Mouse (Mus musculus) MEL (cell line): Measurements from ENCODE around the gene Olfr808. TPM values are rescaled to one million over a fixed set of nuclear protein-coding genes. Genes with fewer than 3 reads are reported as not detected.

Experiments used
- DNase-seq: peaks from one replicate; pipeline ENCODE4 v3.0.0; 2011; ENCODE audit warnings: low read depth, low spot score
- H3K27ac ChIP-seq: 2 replicates; pipeline ENCODE4 v1.5.1; 2012; ENCODE audit warnings: low read depth, mild to moderate bottlenecking, control low read depth, low read length, moderate library complexity; ENCODE audit not compliant: control insufficient read depth
- H3K27me3 ChIP-seq, 2 experiments: fragments of 150-350 bp in 1 of 2; sonication (generic) in 1 of 2; 2 replicates each; pipeline ENCODE4 v1.6.1; 2012; ENCODE audit warnings: low read length in 2 of 2, mild to moderate bottlenecking in 2 of 2, improper control_type of control experiment in 1 of 2, moderate library complexity in 1 of 2; ENCODE audit not compliant: insufficient read depth in 2 of 2, control insufficient read depth in 1 of 2
- H3K36me3 ChIP-seq, 2 experiments: 2 replicates each; pipeline ENCODE4 v1.6.1; 2012 to 2014; ENCODE audit warnings: low read length in 2 of 2, improper control_type of control experiment in 1 of 2, inconsistent platforms in 1 of 2, mild to moderate bottlenecking in 1 of 2; ENCODE audit not compliant: insufficient read depth in 2 of 2, control insufficient read depth in 1 of 2
- H3K4me1 ChIP-seq, 2 experiments: fragments of 150-350 bp in 1 of 2; sonication (generic) in 1 of 2; 2 replicates each; pipeline ENCODE4 v1.6.1; 2012; ENCODE audit warnings: low read length in 2 of 2, improper control_type of control experiment in 1 of 2, mild to moderate bottlenecking in 1 of 2; ENCODE audit not compliant: insufficient read depth in 2 of 2, control insufficient read depth in 1 of 2
- H3K4me3 ChIP-seq, 2 experiments: fragments of 150-350 bp in 1 of 2; sonication (generic) in 1 of 2; 2 replicates each; pipeline ENCODE4 v1.5.1; 2012; ENCODE audit warnings: low read depth in 2 of 2, low read length in 2 of 2, mild to moderate bottlenecking in 2 of 2, moderate library complexity in 2 of 2, control low read depth in 1 of 2, improper control_type of control experiment in 1 of 2; ENCODE audit not compliant: control insufficient read depth in 1 of 2, insufficient read depth in 1 of 2
- H3K79me2 ChIP-seq: 2 replicates; pipeline ENCODE4 v1.6.1; 2012; ENCODE audit warnings: mild to moderate bottlenecking, low read length, moderate library complexity; ENCODE audit not compliant: control insufficient read depth, poor library complexity, insufficient read depth
- H3K9ac ChIP-seq: 2 replicates; pipeline ENCODE4 v1.6.1; 2012; ENCODE audit warnings: low read depth, mild to moderate bottlenecking, control low read depth, low read length, moderate library complexity; ENCODE audit not compliant: control insufficient read depth, poor library complexity, severe bottlenecking
- H3K9me3 ChIP-seq: fragments of 150-350 bp; sonication (generic); replicated peaks from 2 replicates; pipeline ENCODE4 v1.6.1; 2012; ENCODE audit warnings: mild to moderate bottlenecking, low read length, improper control_type of control experiment, moderate library complexity; ENCODE audit not compliant: insufficient read depth
- CHD1 ChIP-seq: IDR thresholded peaks from 2 replicates; pipeline ENCODE4 v1.6.1; 2012; ENCODE audit warnings: low read depth, mild to moderate bottlenecking, inconsistent platforms, low read length, improper control_type of control experiment
- CHD2 ChIP-seq: IDR thresholded peaks from 2 replicates; pipeline ENCODE4 v1.6.1; 2011; ENCODE audit warnings: low read length, improper control_type of control experiment
- E2F4 ChIP-seq: IDR thresholded peaks from 2 replicates; pipeline ENCODE4 v1.6.1; 2011; ENCODE audit warnings: low read depth, low read length, improper control_type of control experiment, borderline replicate concordance
- ELF1 ChIP-seq: IDR thresholded peaks from 2 replicates; pipeline ENCODE4 v1.6.1; 2014; ENCODE audit warnings: low read depth, mild to moderate bottlenecking, inconsistent platforms, low read length, improper control_type of control experiment, moderate library complexity
- ETS1 ChIP-seq: IDR thresholded peaks from 2 replicates; pipeline ENCODE4 v1.6.1; 2012; ENCODE audit warnings: low read depth, mild to moderate bottlenecking, inconsistent platforms, low read length, improper control_type of control experiment, moderate library complexity
- GABPA ChIP-seq: IDR thresholded peaks from 2 replicates; pipeline ENCODE4 v1.6.1; 2012; ENCODE audit warnings: low read depth, mild to moderate bottlenecking, inconsistent platforms, low read length, improper control_type of control experiment, moderate library complexity
- MAFK ChIP-seq: IDR thresholded peaks from 2 replicates; pipeline ENCODE4 v1.6.1; 2011; ENCODE audit warnings: low read depth, mild to moderate bottlenecking, low read length, improper control_type of control experiment, borderline replicate concordance
- MAZ ChIP-seq: IDR thresholded peaks from 2 replicates; pipeline ENCODE4 v1.6.1; 2012; ENCODE audit warnings: low read depth, mild to moderate bottlenecking, inconsistent platforms, low read length, improper control_type of control experiment
- MXI1 ChIP-seq: IDR thresholded peaks from 2 replicates; pipeline ENCODE4 v1.6.1; 2011; ENCODE audit warnings: mild to moderate bottlenecking, low read depth, low read length, improper control_type of control experiment
- MYC ChIP-seq: IDR thresholded peaks from 2 replicates; pipeline ENCODE4 v1.6.1; 2011; ENCODE audit warnings: low read depth, mild to moderate bottlenecking, low read length, improper control_type of control experiment, moderate library complexity
- NRF1 ChIP-seq: IDR thresholded peaks from 2 replicates; pipeline ENCODE4 v1.6.1; 2014; ENCODE audit warnings: low read depth, mild to moderate bottlenecking, inconsistent platforms, low read length, improper control_type of control experiment, moderate library complexity; ENCODE audit not compliant: poor library complexity, insufficient read depth, severe bottlenecking
- POLR2A ChIP-seq, 2 experiments: IDR thresholded peaks; 2 replicates each; pipeline ENCODE4 v1.6.1; 2011 to 2012; ENCODE audit warnings: low read length in 2 of 2, mild to moderate bottlenecking in 2 of 2, control low read depth in 1 of 2, improper control_type of control experiment in 1 of 2, low read depth in 1 of 2, moderate library complexity in 1 of 2; ENCODE audit not compliant: control insufficient read depth in 1 of 2, insufficient read depth in 1 of 2, poor library complexity in 1 of 2
- POLR2AphosphoS2 ChIP-seq: IDR thresholded peaks from 2 replicates; pipeline ENCODE4 v1.6.1; 2011; ENCODE audit warnings: low read length, improper control_type of control experiment
- RAD21 ChIP-seq: IDR thresholded peaks from 2 replicates; pipeline ENCODE4 v1.6.1; 2011; ENCODE audit warnings: mild to moderate bottlenecking, low read depth, low read length, improper control_type of control experiment
- RCOR1 ChIP-seq: IDR thresholded peaks from 2 replicates; pipeline ENCODE4 v1.6.1; 2012; ENCODE audit warnings: low read depth, mild to moderate bottlenecking, inconsistent platforms, low read length, improper control_type of control experiment
- SIN3A ChIP-seq: IDR thresholded peaks from 2 replicates; pipeline ENCODE4 v1.6.1; 2012; ENCODE audit warnings: low read length, improper control_type of control experiment, inconsistent platforms
- SMC3 ChIP-seq: IDR thresholded peaks from 2 replicates; pipeline ENCODE4 v1.6.1; 2011; ENCODE audit warnings: low read depth, low read length, improper control_type of control experiment
- TBP ChIP-seq: IDR thresholded peaks from 2 replicates; pipeline ENCODE4 v1.8.0; 2011; ENCODE audit warnings: low read depth, low read length, improper control_type of control experiment
- UBTF ChIP-seq: IDR thresholded peaks from 2 replicates; pipeline ENCODE4 v1.6.1; 2012; ENCODE audit warnings: low read depth, mild to moderate bottlenecking, inconsistent platforms, low read length, improper control_type of control experiment, moderate library complexity, borderline replicate concordance; ENCODE audit not compliant: insufficient read depth
- USF1 ChIP-seq: IDR thresholded peaks from 2 replicates; pipeline ENCODE4 v1.6.1; 2014; ENCODE audit warnings: low read depth, mild to moderate bottlenecking, inconsistent platforms, low read length, improper control_type of control experiment, moderate library complexity
- USF2 ChIP-seq, 2 experiments: IDR thresholded peaks; 2 replicates each; pipeline ENCODE4 v1.6.1; 2011 to 2012; ENCODE audit warnings: improper control_type of control experiment in 2 of 2, low read length in 2 of 2, borderline replicate concordance in 1 of 2, inconsistent platforms in 1 of 2, low read depth in 1 of 2, mild to moderate bottlenecking in 1 of 2; ENCODE audit not compliant: insufficient read depth in 1 of 2
- polyA plus RNA-seq, 2 experiments: library from polyadenylated mRNA; stranded (reverse) in 1 of 2; unstranded in 1 of 2; fragments of >175 nt in 1 of 2; fragments of >200 nt in 1 of 2; gene quantifications; 2 replicates each; pipeline versions ENCODE4 v1.2.1 to v1.2.4; 2012; ENCODE audit warnings: low replicate concordance in 2 of 2, low read depth in 1 of 2; ENCODE audit not compliant: insufficient read length in 2 of 2, insufficient read depth in 1 of 2, missing spikeins in 1 of 2
- total RNA-seq: library from RNA; depleted of rRNA; stranded (reverse); fragments of 300-350 nt; gene quantifications from 2 replicates; pipeline ENCODE4 v1.2.3, GENCODE M21; 2012

Gene Olfr808
- total and polyA plus RNA-seq, 3 experiments, result not detected

- Histone ChIP-seq H3K9ac (no peak within 1 kb of the TSS), H3K9me3 (no peaks in the 10 kb centered on the region), H3K27me3 (no peaks in the 10 kb centered on the region), H3K27ac (no peak within 1 kb of the TSS), H3K4me1 (no peaks in the 10 kb centered on the region)
- DNase-seq, result no peak
- TF ChIP-seq UBTF (no peak), GABPA (no peak), USF2 (IDR thresholded peaks at IDR 0.05; ENCODE audit: borderline replicate concordance in 1 of 2, insufficient read depth in 1 of 2, low read depth in 1 of 2, low read length in 2 of 2) (no peak), RAD21 (no peak), POLR2AphosphoS2 (no peak), POLR2A (IDR thresholded peaks at IDR 0.05; ENCODE audit: control insufficient read depth in 1 of 2, insufficient read depth in 1 of 2, low read depth in 1 of 2, low read length in 2 of 2, poor library complexity in 1 of 2) (no peak), E2F4 (no peak), MAFK (no peak), TBP (no peak)
- TF ChIP-seq, all 39 proteins: peak for 0
- no peaks in the 10 kb centered on the region for H3K79me2 ChIP-seq
- no peaks in the 10 kb centered on the region for H3K36me3 ChIP-seq
- H3K4me3 ChIP-seq, result no peak within 1 kb of the TSS
Measured at GRCm38 (mm10) chr10:129774338-129774737, 9.1 kb downstream of the Olfr808 start, which contains the start of gene Olfr809. TSS of gene Olfr809 (plus strand) at chr10:129774638.

GRCm38 (mm10) chr10:129778123-129778522 lies 12.8 kb downstream of the Olfr808 start:
- TF ChIP-seq MXI1 (no peak), USF2 (IDR thresholded peaks at IDR 0.05; ENCODE audit: borderline replicate concordance in 1 of 2, insufficient read depth in 1 of 2, low read depth in 1 of 2, low read length in 2 of 2) (no peak), RCOR1 (no peak), POLR2A (IDR thresholded peaks at IDR 0.05; ENCODE audit: control insufficient read depth in 1 of 2, insufficient read depth in 1 of 2, low read depth in 1 of 2, low read length in 2 of 2, poor library complexity in 1 of 2) (no peak), UBTF (no peak), TBP (no peak), ELF1 (no peak)
- TF ChIP-seq, all 39 proteins: peak for 0
- DNase-seq, result no peak
- Histone ChIP-seq H3K4me1 (no peaks in the 10 kb centered on the region), H3K27me3 (no peaks in the 10 kb centered on the region), H3K27ac (no peak overlapping the region), H3K4me3 (no peak overlapping the region), H3K9me3 (no peaks in the 10 kb centered on the region), H3K36me3 (no peaks in the 10 kb centered on the region), H3K79me2 (no peaks in the 10 kb centered on the region), H3K9ac (no peak overlapping the region)

- no peak for DNase-seq
- no peaks in the 10 kb centered on the region for H3K36me3 ChIP-seq
- no peak within 1 kb of the TSS for H3K27ac ChIP-seq
- no peaks in the 10 kb centered on the region for H3K79me2 ChIP-seq
- H3K9me3 ChIP-seq, result no peaks in the 10 kb centered on the region
- H3K9ac ChIP-seq, result no peak within 1 kb of the TSS
- TF ChIP-seq NRF1, result no peak
- no peak for TF ChIP-seq GABPA
- no peak for TF ChIP-seq ETS1
- no peak for TF ChIP-seq SMC3
- no peak for TF ChIP-seq POLR2A (IDR thresholded peaks at IDR 0.05; ENCODE audit: control insufficient read depth in 1 of 2, insufficient read depth in 1 of 2, low read depth in 1 of 2, low read length in 2 of 2, poor library complexity in 1 of 2)
- TF ChIP-seq SIN3A, result no peak
- TF ChIP-seq MYC, result no peak
- no peak for TF ChIP-seq USF1
- no peak for TF ChIP-seq MAZ
- TF ChIP-seq CHD1, result no peak
- no peak for TF ChIP-seq CHD2
- no peak for TF ChIP-seq MAFK
- no peak for TF ChIP-seq ELF1
- no peaks in the 10 kb centered on the region for H3K4me1 ChIP-seq
- H3K27me3 ChIP-seq, result no peaks in the 10 kb centered on the region
- no peak within 1 kb of the TSS for H3K4me3 ChIP-seq
Measured at GRCm38 (mm10) chr10:129794817-129795216, 29.5 kb downstream of the Olfr808 start, which contains the start of gene Olfr810. TSS of gene Olfr810 (minus strand) at chr10:129794917.
